Comparison of ENCODE assay signal across 16 mouse cellular contexts in the genomic region with DNA sequence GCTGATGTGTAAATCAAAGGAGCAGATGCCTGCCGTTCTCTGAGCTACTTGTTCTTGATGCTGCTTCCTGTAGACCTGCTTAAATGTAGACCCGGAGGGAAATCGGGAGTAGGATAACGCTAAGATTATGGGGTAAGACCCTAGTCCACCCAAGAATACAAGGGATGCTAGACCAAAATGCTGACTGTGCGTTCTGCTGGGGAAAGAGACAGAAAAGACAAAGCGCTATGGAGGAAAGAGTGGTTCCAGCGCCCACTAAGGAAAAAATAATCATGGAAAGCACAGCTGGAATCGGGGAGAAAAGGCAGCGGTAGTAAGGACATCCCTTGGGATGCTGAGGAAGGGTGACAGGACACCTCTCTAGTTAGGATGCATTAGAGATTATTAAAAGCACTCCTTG.
"Had no signal": no experiment of that assay in that cellular context is flagged by ENCODE, and none has a peak within 500 bp of the region (broad histone marks: within the 10 kb centered on the region; RNA-seq: fewer than 3 reads in every experiment).

No protein-coding gene starts in this region.

- H3K4me3 ChIP-seq: neural tube, embryonic 13.5 days; neural tube, embryonic 15.5 days; stomach, embryonic 15.5 days had no signal

- H3K27me3 ChIP-seq: neural tube, embryonic 13.5 days; neural tube, embryonic 15.5 days; stomach, embryonic 15.5 days had no signal

- H3K9me3 ChIP-seq: neural tube, embryonic 13.5 days; neural tube, embryonic 15.5 days; stomach, embryonic 15.5 days had no signal

- H3K9ac ChIP-seq: neural tube, embryonic 13.5 days; neural tube, embryonic 15.5 days; stomach, embryonic 15.5 days had no signal

- H3K36me3 ChIP-seq: neural tube, embryonic 13.5 days; neural tube, embryonic 15.5 days; stomach, embryonic 15.5 days had no signal

- DNase-seq: retina, postnatal 1 day; right cerebral cortex, adult 18-20 months; right cerebral cortex, postnatal 14 days; right cerebral cortex, postnatal 25 days; right cerebral cortex, postnatal 4 days; spleen, adult 18-20 months; thymus, adult 18-20 months; thymus, adult 2 months; thymus, postnatal 14 days; thymus, postnatal 25 days; thymus, postnatal 36 days; thymus, postnatal 4 days had no signal

- H3K4me2 ChIP-seq: neural tube, embryonic 13.5 days; neural tube, embryonic 15.5 days; stomach, embryonic 15.5 days had no signal

- H3K27ac ChIP-seq: neural tube, embryonic 13.5 days; neural tube, embryonic 15.5 days; stomach, embryonic 15.5 days; stomach, postnatal 0 days had no signal
